Mouse (Mus musculus): ENCODE results near the gene Fam168a. TPM values are rescaled to one million over a fixed set of nuclear protein-coding genes. Genes with fewer than 3 reads are reported as not detected.

Fam168a gene
- 34.8 and 36.3 TPM in 2 replicates for polyA plus RNA-seq (2014; fragmentation: Nextera tagmentation; extraction: Ambion mirVana)

DNA sequence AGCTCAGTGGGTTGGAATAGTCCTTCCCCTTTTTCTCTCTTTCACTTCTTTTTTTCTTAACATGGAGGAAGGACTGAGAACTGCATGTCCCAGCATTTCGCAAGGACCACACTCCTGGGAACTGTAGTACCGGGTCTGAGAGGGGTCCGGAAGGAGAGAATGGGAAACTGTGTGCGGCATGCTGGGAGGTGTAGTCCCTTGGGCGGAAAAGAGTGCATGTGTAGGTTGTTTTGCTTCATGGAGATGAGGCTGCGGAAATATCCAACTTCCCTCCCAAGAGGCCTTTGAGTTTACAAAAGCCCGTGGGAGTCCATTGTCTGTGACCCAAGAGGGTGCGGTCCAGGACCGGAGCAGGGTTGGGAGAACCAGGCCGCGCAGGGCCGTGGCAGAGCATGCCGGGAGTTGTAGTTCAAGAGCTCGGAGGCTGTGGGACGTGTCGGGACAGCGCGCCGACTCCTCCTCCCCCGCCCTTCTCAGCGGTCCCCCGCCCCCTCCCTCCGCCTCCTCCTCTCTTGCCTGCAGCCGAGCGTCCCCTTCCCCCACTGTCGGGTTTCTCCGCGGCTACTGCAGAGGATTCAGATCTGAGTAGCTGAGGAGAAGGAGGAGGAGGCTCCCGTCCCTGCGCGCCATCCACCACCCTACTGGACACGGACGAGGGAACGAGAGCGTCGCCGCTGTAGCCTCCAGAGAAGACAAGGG is at the start of gene Fam168a:
Gene Fam168a, plus strand, starts transcription at position 493 of the 699 bp plus-strand sequence.
- no peaks in the 10 kb centered on the region for H3K27me3 ChIP-seq (ENCODE audit: control insufficient read depth, insufficient read depth, low read length)
- peak; percentile 99 for ATAC-seq (ENCODE audit: low FRiP score)
- H3K9me3 ChIP-seq (ENCODE audit: control insufficient read depth, low read length) = no peaks in the 10 kb centered on the region
- WGBS = under 1% methylated on average over 36 of the region's 37 CpGs
- peak within 1 kb of the TSS; percentile 98 for H3K9ac ChIP-seq (ENCODE audit: low read length)
- H3K27ac ChIP-seq (ENCODE audit: low read depth, low read length) = peak within 1 kb of the TSS; percentile 100
- H3K4me3 ChIP-seq (ENCODE audit: low read depth, low read length) = peak within 1 kb of the TSS; percentile 82
- H3K4me1 ChIP-seq (ENCODE audit: control insufficient read depth, insufficient read depth, low read length) = peaks cover 13% of the 10 kb centered on the region
- peak within 1 kb of the TSS; percentile 84 for H3K4me2 ChIP-seq
- H3K36me3 ChIP-seq (ENCODE audit: control insufficient read depth, insufficient read depth, low read length) = no peaks in the 10 kb centered on the region
- peak; percentile 99 for DNase-seq (ENCODE audit: low spot score, missing footprints)

DNA sequence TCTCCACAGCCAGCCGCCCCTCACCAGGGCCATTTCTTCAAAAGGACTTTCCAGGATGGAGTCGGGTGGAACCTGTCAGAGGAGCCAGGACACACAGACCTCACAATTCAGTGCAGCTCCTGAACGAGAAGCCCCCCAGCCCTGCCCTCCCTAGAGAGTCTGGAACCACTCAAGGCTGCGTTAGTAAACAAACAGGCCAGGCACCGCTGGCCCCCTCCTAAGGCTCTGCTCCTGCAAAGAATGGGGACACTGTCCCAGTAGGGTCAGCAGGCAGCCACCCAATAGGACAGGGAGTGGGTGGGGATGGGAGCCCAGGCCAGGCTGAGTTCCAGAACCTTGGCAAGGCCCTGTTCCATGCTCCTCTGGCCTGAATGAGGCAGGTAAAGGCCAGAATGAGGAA is 49.7 kb upstream of the Fam168a start:
- H3K4me1 ChIP-seq (ENCODE audit: control insufficient read depth, insufficient read depth, low read length) = peaks cover 16% of the 10 kb centered on the region
- no peak overlapping the region for H3K27ac ChIP-seq (ENCODE audit: low read depth, low read length)
- H3K4me3 ChIP-seq (ENCODE audit: low read depth, low read length) = no peak overlapping the region
- H3K4me2 ChIP-seq = no peak overlapping the region
- no peak for ATAC-seq (ENCODE audit: low FRiP score)
- H3K36me3 ChIP-seq (ENCODE audit: control insufficient read depth, insufficient read depth, low read length) = no peaks in the 10 kb centered on the region
- 46% methylated on average over 5 of the region's 5 CpGs for WGBS
- no peak overlapping the region for H3K9ac ChIP-seq (ENCODE audit: low read length)
- DNase-seq (ENCODE audit: low spot score, missing footprints) = no peak
- H3K9me3 ChIP-seq (ENCODE audit: control insufficient read depth, low read length) = no peaks in the 10 kb centered on the region
- H3K27me3 ChIP-seq (ENCODE audit: control insufficient read depth, insufficient read depth, low read length) = no peaks in the 10 kb centered on the region

DNA sequence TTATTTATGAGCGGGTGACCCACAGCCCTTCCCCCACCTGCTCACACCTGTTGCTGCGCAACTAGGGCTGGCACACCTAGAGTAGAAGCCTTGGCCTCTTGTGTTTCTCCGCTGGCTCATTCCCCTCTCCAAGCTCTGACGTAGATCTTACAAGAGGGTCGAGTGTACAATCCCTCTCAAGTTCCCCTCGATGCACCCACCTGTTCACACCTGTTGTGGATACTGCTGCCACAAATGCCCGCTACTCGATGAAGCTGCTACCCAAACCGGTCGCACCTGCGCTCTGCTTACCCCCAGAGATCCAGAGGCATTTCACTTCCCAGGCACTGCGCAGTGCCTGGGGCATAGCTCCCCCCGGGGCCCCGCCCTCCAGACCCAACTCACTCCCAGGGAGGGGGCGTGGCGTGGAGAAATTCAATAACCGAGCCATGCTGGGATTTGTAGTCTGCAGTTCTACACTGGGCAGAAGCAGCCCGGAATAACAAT is 48.3 kb upstream of the Fam168a start:
- Histone ChIP-seq H3K27ac (ENCODE audit: low read depth, low read length) (no peak overlapping the region), H3K36me3 (ENCODE audit: control insufficient read depth, insufficient read depth, low read length) (no peaks in the 10 kb centered on the region), H3K4me3 (ENCODE audit: low read depth, low read length) (no peak overlapping the region), H3K9me3 (ENCODE audit: control insufficient read depth, low read length) (no peaks in the 10 kb centered on the region), H3K9ac (ENCODE audit: low read length) (no peak overlapping the region), H3K4me2 (no peak overlapping the region), H3K4me1 (ENCODE audit: control insufficient read depth, insufficient read depth, low read length) (peaks cover 23% of the 10 kb centered on the region), H3K27me3 (ENCODE audit: control insufficient read depth, insufficient read depth, low read length) (no peaks in the 10 kb centered on the region)
- 33% methylated on average over 18 of the region's 18 CpGs for WGBS
- DNase-seq (ENCODE audit: low spot score, missing footprints) = no peak
- ATAC-seq (ENCODE audit: low FRiP score) = peak; percentile 31; the same call in 1 of the 2 replicates

DNA sequence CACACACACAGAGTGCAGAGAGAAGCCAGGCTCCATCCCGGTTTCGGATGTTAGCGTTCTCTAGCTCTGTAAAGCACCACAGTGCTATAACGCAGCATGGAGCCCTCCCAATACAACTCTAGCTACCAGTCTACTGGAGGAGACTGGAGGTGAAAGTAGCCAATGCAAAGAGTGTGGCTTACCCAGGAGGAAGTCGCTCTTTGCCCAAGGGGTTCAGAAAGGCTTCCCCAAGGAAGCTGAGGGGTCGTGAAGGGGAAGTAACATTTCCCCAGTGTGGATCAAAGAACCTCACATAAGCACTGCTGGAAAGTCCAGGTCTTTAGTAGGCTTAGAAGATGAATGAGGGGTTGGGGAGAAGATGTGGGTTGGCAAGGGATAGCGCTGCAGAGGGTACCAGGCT is 45.2 kb upstream of the Fam168a start:
- no peak overlapping the region for H3K4me3 ChIP-seq (ENCODE audit: low read depth, low read length)
- no peaks in the 10 kb centered on the region for H3K27me3 ChIP-seq (ENCODE audit: control insufficient read depth, insufficient read depth, low read length)
- peak; percentile 60 for DNase-seq (ENCODE audit: low spot score, missing footprints)
- no peaks in the 10 kb centered on the region for H3K36me3 ChIP-seq (ENCODE audit: control insufficient read depth, insufficient read depth, low read length)
- H3K9ac ChIP-seq (ENCODE audit: low read length) = no peak overlapping the region
- no peak overlapping the region for H3K4me2 ChIP-seq
- no peaks in the 10 kb centered on the region for H3K9me3 ChIP-seq (ENCODE audit: control insufficient read depth, low read length)
- WGBS = 85% methylated on average over 7 of the region's 7 CpGs
- peaks cover 13% of the 10 kb centered on the region for H3K4me1 ChIP-seq (ENCODE audit: control insufficient read depth, insufficient read depth, low read length)
- no peak overlapping the region for H3K27ac ChIP-seq (ENCODE audit: low read depth, low read length)
- ATAC-seq (ENCODE audit: low FRiP score) = no peak

DNA sequence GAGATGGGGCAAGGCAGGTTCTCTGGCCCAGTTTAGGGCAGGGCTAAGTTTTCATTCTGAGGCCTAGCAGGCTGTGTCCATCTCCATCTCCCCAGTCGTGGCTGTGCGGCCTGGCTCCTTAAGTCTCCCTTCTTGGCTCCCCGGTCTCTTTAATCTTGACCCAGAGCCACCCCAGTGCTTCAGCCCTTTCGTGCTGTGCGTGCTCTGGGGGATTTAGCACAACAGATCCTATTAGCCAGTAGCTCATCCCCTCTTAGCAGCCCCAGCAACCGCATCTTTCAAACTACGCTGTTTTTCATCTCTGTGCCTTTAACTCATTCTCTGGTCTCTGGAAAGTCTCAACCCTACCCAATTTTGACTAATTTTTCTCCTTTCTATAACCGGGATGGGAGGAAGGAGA is 44.2 kb upstream of the Fam168a start, which contains the start of gene Plekhb1:
Gene Plekhb1, minus strand, starts transcription at position 184 of the 400 bp plus-strand sequence.
- no peak within 1 kb of the TSS for H3K9ac ChIP-seq (ENCODE audit: low read length)
- 0 out of 2 replicates have a peak within 1 kb of the TSS, but pooled peaks have one; percentile 17 for H3K4me2 ChIP-seq
- H3K4me3 ChIP-seq (ENCODE audit: low read depth, low read length) = no peak within 1 kb of the TSS
- H3K9me3 ChIP-seq (ENCODE audit: control insufficient read depth, low read length) = no peaks in the 10 kb centered on the region
- no peaks in the 10 kb centered on the region for H3K27me3 ChIP-seq (ENCODE audit: control insufficient read depth, insufficient read depth, low read length)
- WGBS = 35% methylated on average over 8 of the region's 8 CpGs
- no peaks in the 10 kb centered on the region for H3K36me3 ChIP-seq (ENCODE audit: control insufficient read depth, insufficient read depth, low read length)
- peaks cover 13% of the 10 kb centered on the region for H3K4me1 ChIP-seq (ENCODE audit: control insufficient read depth, insufficient read depth, low read length)
- no peak for DNase-seq (ENCODE audit: low spot score, missing footprints)
- no peak within 1 kb of the TSS for H3K27ac ChIP-seq (ENCODE audit: low read depth, low read length)
- ATAC-seq (ENCODE audit: low FRiP score) = no peak

DNA sequence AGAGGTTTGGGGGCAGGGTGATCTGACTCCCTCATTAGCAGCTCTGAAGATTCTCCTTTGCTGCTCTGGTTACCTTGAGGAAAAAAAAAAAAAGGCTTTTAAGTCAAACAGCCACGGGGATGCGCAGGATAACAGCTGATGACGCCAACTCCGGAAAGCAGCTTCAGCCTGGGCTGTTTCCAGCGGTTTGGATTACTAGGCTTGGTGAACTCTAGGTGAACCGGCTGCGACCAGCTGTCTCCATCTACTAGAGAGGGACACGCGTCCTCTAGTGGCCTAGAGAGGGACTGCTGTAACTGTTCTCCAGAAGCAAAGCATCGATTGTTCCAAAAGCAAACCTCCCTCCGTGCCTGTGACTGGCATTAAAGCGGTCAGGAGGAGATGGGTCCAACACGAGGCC is 43.2 kb upstream of the Fam168a start:
- DNase-seq (ENCODE audit: low spot score, missing footprints) (peak; percentile 99), ATAC-seq (ENCODE audit: low FRiP score) (peak; percentile 87)
- no peaks in the 10 kb centered on the region for H3K27me3 ChIP-seq (ENCODE audit: control insufficient read depth, insufficient read depth, low read length)
- H3K4me3 ChIP-seq (ENCODE audit: low read depth, low read length) = no peak overlapping the region
- no peak overlapping the region for H3K27ac ChIP-seq (ENCODE audit: low read depth, low read length)
- no peaks in the 10 kb centered on the region for H3K9me3 ChIP-seq (ENCODE audit: control insufficient read depth, low read length)
- H3K4me2 ChIP-seq = peak overlapping the region; percentile 26; the same call in 1 of the 2 replicates
- H3K36me3 ChIP-seq (ENCODE audit: control insufficient read depth, insufficient read depth, low read length) = no peaks in the 10 kb centered on the region
- H3K9ac ChIP-seq (ENCODE audit: low read length) = peak overlapping the region; percentile 41; the same call in 1 of the 2 replicates
- WGBS = 4% methylated on average over 13 of the region's 13 CpGs
- peaks cover 13% of the 10 kb centered on the region for H3K4me1 ChIP-seq (ENCODE audit: control insufficient read depth, insufficient read depth, low read length)

DNA sequence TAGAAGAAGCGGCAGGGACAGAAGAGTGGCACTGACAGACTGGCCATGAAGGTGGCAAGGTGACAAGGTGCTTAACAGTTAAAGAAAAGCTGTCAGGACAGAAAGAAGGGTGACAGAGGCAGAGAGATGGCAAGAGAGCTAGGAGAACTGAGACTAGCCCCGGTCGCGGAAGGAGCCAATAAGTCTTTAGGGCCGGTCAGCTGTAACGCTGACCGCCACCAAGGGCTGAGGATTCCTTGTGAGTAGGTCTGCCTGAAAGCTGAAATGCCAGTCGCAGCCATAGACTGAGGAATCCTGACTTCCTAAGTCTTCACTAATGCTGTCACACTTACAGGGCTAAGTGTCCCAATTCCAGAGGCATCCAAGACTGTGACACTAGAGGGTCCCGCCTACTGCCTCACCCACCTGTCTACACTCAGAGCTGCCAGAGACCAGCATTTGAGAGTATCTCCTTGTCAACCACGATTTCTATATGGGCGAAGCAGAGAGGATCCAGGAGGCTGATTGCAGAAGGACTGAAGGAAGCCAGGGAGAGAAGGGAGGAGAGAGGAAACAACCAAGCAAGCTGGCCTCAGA is 42.6 kb upstream of the Fam168a start:
- H3K4me2 ChIP-seq = peak overlapping the region; percentile 26; the same call in 1 of the 2 replicates
- no peak for DNase-seq (ENCODE audit: low spot score, missing footprints)
- 57% methylated on average over 11 of the region's 11 CpGs for WGBS

DNA sequence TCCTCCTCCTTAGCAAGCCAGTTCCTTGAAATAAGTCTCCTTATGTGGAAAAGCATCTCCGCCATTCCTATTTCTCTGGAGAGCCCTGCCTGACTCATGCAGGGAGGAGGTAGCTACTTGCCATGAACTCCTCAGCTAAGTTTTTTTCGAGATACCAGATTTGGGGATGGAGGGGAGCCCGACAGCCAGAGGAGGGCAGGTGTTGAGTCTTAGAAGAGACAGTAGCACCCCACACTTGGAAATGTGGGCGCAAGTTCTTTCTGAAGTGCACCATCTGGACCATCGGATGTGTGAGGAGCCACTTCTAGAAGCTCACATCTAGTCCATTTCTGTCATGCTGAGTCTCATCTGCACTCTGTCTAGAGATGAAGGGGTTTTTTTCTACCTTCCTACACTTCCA is 35.8 kb upstream of the Fam168a start:
- H3K27me3 ChIP-seq (ENCODE audit: control insufficient read depth, insufficient read depth, low read length) = no peaks in the 10 kb centered on the region
- no peak overlapping the region for H3K4me2 ChIP-seq
- no peaks in the 10 kb centered on the region for H3K36me3 ChIP-seq (ENCODE audit: control insufficient read depth, insufficient read depth, low read length)
- no peak overlapping the region for H3K4me3 ChIP-seq (ENCODE audit: low read depth, low read length)
- no peaks in the 10 kb centered on the region for H3K4me1 ChIP-seq (ENCODE audit: control insufficient read depth, insufficient read depth, low read length)
- H3K27ac ChIP-seq (ENCODE audit: low read depth, low read length) = no peak overlapping the region
- no peaks in the 10 kb centered on the region for H3K9me3 ChIP-seq (ENCODE audit: control insufficient read depth, low read length)
- DNase-seq (ENCODE audit: low spot score, missing footprints) (no peak), ATAC-seq (ENCODE audit: low FRiP score) (no peak)
- 88% methylated on average over 5 of the region's 5 CpGs for WGBS
- no peak overlapping the region for H3K9ac ChIP-seq (ENCODE audit: low read length)

More for the DNA sequence above, 42.6 kb upstream of the Fam168a start:
- peaks cover 13% of the 10 kb centered on the region for H3K4me1 ChIP-seq (ENCODE audit: control insufficient read depth, insufficient read depth, low read length)
- no peak overlapping the region for H3K4me3 ChIP-seq (ENCODE audit: low read depth, low read length)
- H3K9ac ChIP-seq (ENCODE audit: low read length) = peak overlapping the region; percentile 41; the same call in 1 of the 2 replicates
- no peaks in the 10 kb centered on the region for H3K27me3 ChIP-seq (ENCODE audit: control insufficient read depth, insufficient read depth, low read length)
- no peak for ATAC-seq (ENCODE audit: low FRiP score)
- H3K36me3 ChIP-seq (ENCODE audit: control insufficient read depth, insufficient read depth, low read length) = no peaks in the 10 kb centered on the region
- H3K9me3 ChIP-seq (ENCODE audit: control insufficient read depth, low read length) = no peaks in the 10 kb centered on the region
- H3K27ac ChIP-seq (ENCODE audit: low read depth, low read length) = no peak overlapping the region

DNA sequence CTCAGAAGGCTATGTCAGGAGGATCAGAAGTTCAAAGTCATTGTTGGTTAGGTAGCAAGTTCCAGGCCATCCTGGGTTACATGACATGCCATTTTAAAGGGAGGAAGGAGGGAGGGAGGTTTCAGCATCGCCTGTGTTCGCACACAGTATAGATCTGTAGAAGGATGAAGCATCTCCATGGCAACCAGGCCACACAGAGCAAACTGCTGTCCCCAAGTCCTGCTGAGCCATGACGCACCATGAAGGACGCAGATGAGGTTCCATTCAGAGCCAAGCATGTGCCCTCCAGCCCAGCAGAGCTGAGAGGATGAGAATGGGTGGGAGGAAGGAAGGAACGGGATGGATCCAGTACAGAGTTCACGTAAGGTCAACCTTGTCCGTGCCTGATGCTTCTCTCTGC is 33.0 kb upstream of the Fam168a start:
- H3K27me3 ChIP-seq (ENCODE audit: control insufficient read depth, insufficient read depth, low read length) = no peaks in the 10 kb centered on the region
- no peak for ATAC-seq (ENCODE audit: low FRiP score)
- no peak overlapping the region for H3K9ac ChIP-seq (ENCODE audit: low read length)
- H3K27ac ChIP-seq (ENCODE audit: low read depth, low read length) = no peak overlapping the region
- no peak for DNase-seq (ENCODE audit: low spot score, missing footprints)
- no peak overlapping the region for H3K4me2 ChIP-seq
- WGBS = 61% methylated on average over 7 of the region's 7 CpGs
- H3K9me3 ChIP-seq (ENCODE audit: control insufficient read depth, low read length) = no peaks in the 10 kb centered on the region
- no peaks in the 10 kb centered on the region for H3K4me1 ChIP-seq (ENCODE audit: control insufficient read depth, insufficient read depth, low read length)
- no peak overlapping the region for H3K4me3 ChIP-seq (ENCODE audit: low read depth, low read length)
- no peaks in the 10 kb centered on the region for H3K36me3 ChIP-seq (ENCODE audit: control insufficient read depth, insufficient read depth, low read length)
